ENCODE assay signal across 16 mouse cellular contexts in the genomic region with DNA sequence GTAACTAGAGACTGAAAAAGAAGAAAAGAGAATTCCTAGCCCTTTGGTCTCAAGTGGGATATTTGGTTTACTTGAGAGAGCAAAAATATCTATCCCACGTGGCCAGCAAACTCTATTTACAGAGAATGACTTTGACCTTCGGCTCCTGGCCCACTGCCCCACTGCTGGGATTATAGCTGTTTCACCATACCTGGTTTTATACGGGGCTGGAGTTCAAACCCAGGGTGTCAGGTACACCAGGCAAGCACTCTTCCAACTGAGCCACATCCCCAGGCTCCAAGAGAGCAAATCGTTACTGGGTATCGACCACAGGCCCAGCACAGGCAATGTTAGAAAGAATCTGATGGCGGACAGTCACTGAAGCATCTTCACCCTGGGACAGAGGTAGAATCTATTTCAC.
"Had no signal": no experiment of that assay in that cellular context is flagged by ENCODE, and none has a peak within 500 bp of the region (broad histone marks: within the 10 kb centered on the region; RNA-seq: fewer than 3 reads in every experiment).

No protein-coding gene starts in this region.

- H3K27ac ChIP-seq: left cerebral cortex, adult 2 months; liver, embryonic 14.5 days; midbrain, embryonic 10.5 days; neural tube, embryonic 13.5 days had no signal

- H3K9ac ChIP-seq: liver, embryonic 14.5 days; lung, embryonic 14.5 days; neural tube, embryonic 13.5 days had no signal

- H3K4me3 ChIP-seq: left cerebral cortex, adult 2 months; midbrain, embryonic 10.5 days; neural tube, embryonic 13.5 days had no signal

- ATAC-seq: hindbrain, embryonic 16.5 days; inflammation-experienced regulatory T-cells, adult 6 months; intestine, postnatal 0 days; midbrain, embryonic 16.5 days had no signal

- H3K4me2 ChIP-seq: lung, embryonic 14.5 days; neural tube, embryonic 13.5 days had no signal

- H3K4me1 ChIP-seq: midbrain, embryonic 10.5 days; neural tube, embryonic 13.5 days had no signal

- DNase-seq: lung, embryonic 14.5 days; lung, postnatal 10 days; lung, postnatal 4 days; retina, postnatal 1 day; right cerebral cortex, postnatal 4 days; spleen, adult 18-20 months; thymus, adult 18-20 months; thymus, postnatal 14 days had no signal

- H3K27me3 ChIP-seq: neural tube, embryonic 13.5 days had no signal

- H3K9me3 ChIP-seq: midbrain, embryonic 10.5 days; neural tube, embryonic 13.5 days had no signal

- H3K36me3 ChIP-seq: midbrain, embryonic 10.5 days; neural tube, embryonic 13.5 days had no signal
